Mouse (Mus musculus): Measurements from ENCODE around the gene Traf4. TPM values are rescaled to one million over a fixed set of nuclear protein-coding genes. Genes with fewer than 3 reads are reported as not detected.

Gene Traf4
- polyA plus RNA-seq (2014; fragmentation: Nextera tagmentation; extraction: Ambion mirVana): 68.4 and 103 TPM in 2 replicates

- H3K27ac ChIP-seq (replicated peaks; ENCODE audit: low read depth, low read length): peak within 1 kb of the TSS; percentile 97
- no peaks in the 10 kb centered on the region for H3K9me3 ChIP-seq (ENCODE audit: control insufficient read depth, low read length)
- peak within 1 kb of the TSS; percentile 86 for H3K4me2 ChIP-seq (ENCODE audit: low read length)
- H3K4me3 ChIP-seq (replicated peaks; ENCODE audit: low read depth, low read length): peak within 1 kb of the TSS; percentile 100
- peaks cover 22% of the 10 kb centered on the region for H3K36me3 ChIP-seq (ENCODE audit: control insufficient read depth, insufficient read depth, low read length)
- DNase-seq: peak; percentile 96
- H3K9ac ChIP-seq (replicated peaks; ENCODE audit: low read length): peak within 1 kb of the TSS; percentile 100
- under 1% methylated on average over 77 of the region's 78 CpGs for WGBS
- ATAC-seq (ENCODE audit: low FRiP score, low TSS enrichment): peak; percentile 85
- peaks cover 26% of the 10 kb centered on the region for H3K4me1 ChIP-seq (ENCODE audit: control insufficient read depth, insufficient read depth, low read length)
- H3K27me3 ChIP-seq (ENCODE audit: control insufficient read depth, insufficient read depth, low read length): no peaks in the 10 kb centered on the region
Measured at GRCm38 (mm10) chr11:78164924-78165760, at the start of gene Traf4. TSS of gene Traf4 (minus strand) at chr11:78165589.

GRCm38 (mm10) chr11:78213086-78213817, 47.9 kb upstream of the Traf4 start:
- Histone ChIP-seq H3K27ac (replicated peaks; ENCODE audit: low read depth, low read length) (no peak overlapping the region), H3K27me3 (ENCODE audit: control insufficient read depth, insufficient read depth, low read length) (no peaks in the 10 kb centered on the region), H3K4me3 (replicated peaks; ENCODE audit: low read depth, low read length) (no peak overlapping the region), H3K9ac (replicated peaks; ENCODE audit: low read length) (no peak overlapping the region), H3K36me3 (ENCODE audit: control insufficient read depth, insufficient read depth, low read length) (peaks cover 100% of the 10 kb centered on the region), H3K4me1 (ENCODE audit: control insufficient read depth, insufficient read depth, low read length) (no peaks in the 10 kb centered on the region), H3K4me2 (ENCODE audit: low read length) (no peak overlapping the region), H3K9me3 (ENCODE audit: control insufficient read depth, low read length) (no peaks in the 10 kb centered on the region)
- DNase-seq (no peak), ATAC-seq (ENCODE audit: low FRiP score, low TSS enrichment) (no peak)
- 95% methylated on average over 14 of the region's 14 CpGs for WGBS

- Histone ChIP-seq H3K4me1 (ENCODE audit: control insufficient read depth, insufficient read depth, low read length) (no peaks in the 10 kb centered on the region), H3K36me3 (ENCODE audit: control insufficient read depth, insufficient read depth, low read length) (peaks cover 100% of the 10 kb centered on the region), H3K9ac (replicated peaks; ENCODE audit: low read length) (no peak overlapping the region), H3K27ac (replicated peaks; ENCODE audit: low read depth, low read length) (no peak overlapping the region), H3K9me3 (ENCODE audit: control insufficient read depth, low read length) (no peaks in the 10 kb centered on the region), H3K4me2 (ENCODE audit: low read length) (no peak overlapping the region), H3K4me3 (replicated peaks; ENCODE audit: low read depth, low read length) (no peak overlapping the region), H3K27me3 (ENCODE audit: control insufficient read depth, insufficient read depth, low read length) (no peaks in the 10 kb centered on the region)
- ATAC-seq (ENCODE audit: low FRiP score, low TSS enrichment) (no peak), DNase-seq (no peak)
- WGBS: 93% methylated on average over 5 of the region's 5 CpGs
Measured at GRCm38 (mm10) chr11:78211513-78211912, 46.1 kb upstream of the Traf4 start.

DNA sequence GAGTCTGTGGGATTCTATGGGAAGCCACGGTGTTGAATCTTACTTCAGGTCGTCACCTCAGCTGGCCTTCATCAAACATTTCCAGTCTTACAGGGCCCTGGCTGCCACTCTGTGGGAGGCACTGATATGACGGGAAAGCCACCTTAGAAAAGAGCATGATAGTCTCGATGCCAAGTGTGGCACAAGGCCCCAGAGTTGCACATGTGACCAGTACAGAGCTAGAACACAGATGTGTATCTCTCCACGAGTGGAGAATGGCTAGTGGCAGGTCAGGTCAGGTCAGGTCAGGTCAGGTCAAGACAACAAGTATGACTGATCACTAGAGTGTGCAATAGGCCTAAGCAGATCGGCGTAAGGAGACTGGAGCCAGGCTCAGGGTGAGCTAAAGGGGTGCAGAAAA, 45.2 kb upstream of the Traf4 start:
- no peak for ATAC-seq (ENCODE audit: low FRiP score, low TSS enrichment)
- no peaks in the 10 kb centered on the region for H3K9me3 ChIP-seq (ENCODE audit: control insufficient read depth, low read length)
- no peaks in the 10 kb centered on the region for H3K4me1 ChIP-seq (ENCODE audit: control insufficient read depth, insufficient read depth, low read length)
- no peak overlapping the region for H3K4me3 ChIP-seq (replicated peaks; ENCODE audit: low read depth, low read length)
- no peak overlapping the region for H3K4me2 ChIP-seq (ENCODE audit: low read length)
- no peaks in the 10 kb centered on the region for H3K27me3 ChIP-seq (ENCODE audit: control insufficient read depth, insufficient read depth, low read length)
- H3K36me3 ChIP-seq (ENCODE audit: control insufficient read depth, insufficient read depth, low read length): peaks cover 100% of the 10 kb centered on the region
- no peak for DNase-seq
- H3K27ac ChIP-seq (replicated peaks; ENCODE audit: low read depth, low read length): no peak overlapping the region
- no peak overlapping the region for H3K9ac ChIP-seq (replicated peaks; ENCODE audit: low read length)
- 79% methylated on average over 7 of the region's 7 CpGs for WGBS

DNA sequence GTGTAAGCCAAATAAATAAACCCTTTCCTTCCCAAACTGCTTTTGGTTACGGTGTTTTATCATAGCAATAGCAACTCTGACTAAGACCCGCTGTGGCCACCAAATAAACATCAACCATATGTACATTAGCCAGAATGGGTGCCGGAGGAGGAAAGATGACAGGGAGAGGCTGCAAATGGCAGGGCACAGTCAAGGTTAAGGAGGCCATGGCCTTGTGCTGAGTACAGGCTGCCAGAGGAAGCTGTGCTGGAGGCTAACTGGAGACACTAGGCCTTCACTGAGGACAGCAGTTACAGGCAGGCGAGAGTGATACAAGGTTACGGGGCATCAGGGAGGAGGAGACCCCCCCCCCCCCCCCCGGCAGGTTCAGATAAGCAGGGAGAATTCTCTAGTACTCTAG, 44.5 kb upstream of the Traf4 start:
- H3K36me3 ChIP-seq (ENCODE audit: control insufficient read depth, insufficient read depth, low read length): peaks cover 100% of the 10 kb centered on the region
- no peaks in the 10 kb centered on the region for H3K4me1 ChIP-seq (ENCODE audit: control insufficient read depth, insufficient read depth, low read length)
- H3K27ac ChIP-seq (replicated peaks; ENCODE audit: low read depth, low read length): no peak overlapping the region
- no peaks in the 10 kb centered on the region for H3K9me3 ChIP-seq (ENCODE audit: control insufficient read depth, low read length)
- DNase-seq (no peak), ATAC-seq (ENCODE audit: low FRiP score, low TSS enrichment) (no peak)
- no peaks in the 10 kb centered on the region for H3K27me3 ChIP-seq (ENCODE audit: control insufficient read depth, insufficient read depth, low read length)
- H3K4me2 ChIP-seq (ENCODE audit: low read length): no peak overlapping the region
- H3K4me3 ChIP-seq (replicated peaks; ENCODE audit: low read depth, low read length): no peak overlapping the region
- no peak overlapping the region for H3K9ac ChIP-seq (replicated peaks; ENCODE audit: low read length)
- 98% methylated on average over 6 of the region's 6 CpGs for WGBS

DNA sequence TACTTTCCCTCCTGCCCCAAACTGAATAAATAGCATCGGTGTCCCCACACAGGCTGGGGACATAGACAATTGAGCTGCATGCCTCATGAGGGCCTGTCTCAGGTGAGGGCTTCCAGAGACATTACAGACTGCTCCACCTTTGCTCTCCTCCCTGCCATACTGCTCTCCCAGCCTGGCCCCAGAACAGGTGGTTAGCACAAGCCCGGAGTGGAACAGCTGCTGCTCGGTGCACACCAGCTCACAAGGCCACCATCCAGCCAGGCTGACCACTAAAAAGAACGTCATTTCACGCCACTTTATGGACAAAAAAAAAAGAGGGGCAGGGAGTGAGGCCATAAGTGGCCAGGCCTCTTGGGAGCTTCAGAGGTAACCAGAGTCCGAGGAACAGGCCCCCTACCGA, 41.8 kb upstream of the Traf4 start:
- ATAC-seq (ENCODE audit: low FRiP score, low TSS enrichment) (no peak), DNase-seq (no peak)
- Histone ChIP-seq H3K4me2 (ENCODE audit: low read length) (no peak overlapping the region), H3K4me3 (replicated peaks; ENCODE audit: low read depth, low read length) (no peak overlapping the region), H3K36me3 (ENCODE audit: control insufficient read depth, insufficient read depth, low read length) (peaks cover 84% of the 10 kb centered on the region), H3K27ac (replicated peaks; ENCODE audit: low read depth, low read length) (no peak overlapping the region), H3K27me3 (ENCODE audit: control insufficient read depth, insufficient read depth, low read length) (no peaks in the 10 kb centered on the region), H3K9ac (replicated peaks; ENCODE audit: low read length) (no peak overlapping the region), H3K4me1 (ENCODE audit: control insufficient read depth, insufficient read depth, low read length) (no peaks in the 10 kb centered on the region), H3K9me3 (ENCODE audit: control insufficient read depth, low read length) (no peaks in the 10 kb centered on the region)
- 83% methylated on average over 7 of the region's 7 CpGs for WGBS

- Histone ChIP-seq H3K4me3 (replicated peaks; ENCODE audit: low read depth, low read length) (no peak overlapping the region), H3K27me3 (ENCODE audit: control insufficient read depth, insufficient read depth, low read length) (no peaks in the 10 kb centered on the region), H3K4me2 (ENCODE audit: low read length) (no peak overlapping the region), H3K9me3 (ENCODE audit: control insufficient read depth, low read length) (no peaks in the 10 kb centered on the region), H3K27ac (replicated peaks; ENCODE audit: low read depth, low read length) (0 out of 2 replicates have a peak overlapping the region, but pooled peaks have one; percentile 26), H3K4me1 (ENCODE audit: control insufficient read depth, insufficient read depth, low read length) (no peaks in the 10 kb centered on the region), H3K36me3 (ENCODE audit: control insufficient read depth, insufficient read depth, low read length) (peaks cover 68% of the 10 kb centered on the region), H3K9ac (replicated peaks; ENCODE audit: low read length) (no peak overlapping the region)
- DNase-seq (no peak), ATAC-seq (ENCODE audit: low FRiP score, low TSS enrichment) (no peak)
- WGBS: 71% methylated on average over 13 of the region's 13 CpGs
Measured at GRCm38 (mm10) chr11:78205361-78206206, 40.2 kb upstream of the Traf4 start.

DNA sequence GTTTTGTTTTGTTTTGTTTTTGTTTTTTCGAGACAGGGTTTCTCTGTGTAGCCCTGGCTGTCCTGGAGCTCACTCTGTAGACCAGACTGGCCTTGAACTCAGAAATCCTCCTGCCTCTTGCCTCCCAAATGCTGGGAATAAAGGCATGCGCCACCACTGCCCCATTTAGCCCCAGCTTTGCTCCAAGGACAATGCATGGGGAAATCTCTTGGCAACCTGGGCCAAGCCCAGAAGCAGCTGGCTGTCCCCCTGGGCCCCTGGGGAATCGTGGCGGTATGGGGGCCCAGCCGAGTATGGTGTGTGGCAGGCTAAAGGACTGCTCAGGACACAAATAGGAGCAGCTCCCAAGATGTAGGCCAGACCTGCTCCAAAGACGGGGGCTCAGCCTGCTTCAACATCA, 38.9 kb upstream of the Traf4 start:
- DNase-seq (no peak), ATAC-seq (ENCODE audit: low FRiP score, low TSS enrichment) (no peak)
- WGBS: 78% methylated on average over 6 of the region's 6 CpGs
- Histone ChIP-seq H3K9me3 (ENCODE audit: control insufficient read depth, low read length) (no peaks in the 10 kb centered on the region), H3K27ac (replicated peaks; ENCODE audit: low read depth, low read length) (no peak overlapping the region), H3K27me3 (ENCODE audit: control insufficient read depth, insufficient read depth, low read length) (no peaks in the 10 kb centered on the region), H3K9ac (replicated peaks; ENCODE audit: low read length) (no peak overlapping the region), H3K4me2 (ENCODE audit: low read length) (no peak overlapping the region), H3K36me3 (ENCODE audit: control insufficient read depth, insufficient read depth, low read length) (peaks cover 55% of the 10 kb centered on the region), H3K4me1 (ENCODE audit: control insufficient read depth, insufficient read depth, low read length) (no peaks in the 10 kb centered on the region), H3K4me3 (replicated peaks; ENCODE audit: low read depth, low read length) (no peak overlapping the region)
